Mouse (Mus musculus) heart, embryonic 15.5 days (tissue): ENCODE measurements at regions not wholly inside any gene's neighbourhood (a gene's known extent, or its start where the extent isn't known, plus 50 kb on each side); places are given as distances from the start of the nearest gene placed in this dataset.

Experiments used
- ATAC-seq: fragments of 200-750 bp; cut with Nextera tagmentation; replicated peaks from 2 replicates; pipeline ENCODE4 v1.8.0; 2017; ENCODE audit warnings: low read depth, moderate TSS enrichment; ENCODE audit not compliant: insufficient number of reproducible peaks, insufficient read depth, low FRiP score
- H3K27ac ChIP-seq: fragments of 300-500 bp; sonication (generic); 2 replicates; pipeline ENCODE4 v1.5.1; 2015; ENCODE audit warnings: mild to moderate bottlenecking, inconsistent platforms
- H3K27me3 ChIP-seq: fragments of 300-500 bp; sonication (generic); 2 replicates; pipeline ENCODE4 v1.6.1; 2015; ENCODE audit warnings: inconsistent platforms
- H3K36me3 ChIP-seq: fragments of 300-500 bp; sonication (generic); 2 replicates; pipeline ENCODE4 v1.6.1; 2015; ENCODE audit warnings: mild to moderate bottlenecking, inconsistent platforms
- H3K4me1 ChIP-seq: fragments of 300-500 bp; sonication (generic); replicated peaks from 2 replicates; pipeline ENCODE4 v1.6.1; 2015; ENCODE audit warnings: inconsistent platforms
- H3K4me2 ChIP-seq: fragments of 300-500 bp; sonication (generic); 2 replicates; pipeline ENCODE4 v1.6.1; 2015; ENCODE audit warnings: inconsistent platforms, mild to moderate bottlenecking, moderate library complexity
- H3K4me3 ChIP-seq: fragments of 300-500 bp; sonication (generic); 2 replicates; pipeline ENCODE4 v1.5.1; 2015; ENCODE audit warnings: mild to moderate bottlenecking, inconsistent platforms
- H3K9ac ChIP-seq: fragments of 300-500 bp; sonication (generic); 2 replicates; pipeline ENCODE4 v1.6.1; 2015; ENCODE audit warnings: mild to moderate bottlenecking, inconsistent platforms
- H3K9me3 ChIP-seq: fragments of 300-500 bp; sonication (generic); replicated peaks from 2 replicates; pipeline ENCODE4 v1.6.1; 2016; ENCODE audit warnings: inconsistent platforms
- WGBS: fragments of 180-500 bp; shearing (Covaris S2); methylation state at CpG from one replicate; pipeline ENCODE4 v1.1.7; 2015; ENCODE audit warnings: mixed read lengths; 5-methylcytosine and 5-hydroxymethylcytosine counted together

- Histone ChIP-seq H3K27me3 (no peaks in the 10 kb centered on the region), H3K4me1 (peaks cover 8% of the 10 kb centered on the region; the same call in 1 of the 2 replicates), H3K9ac (no peak overlapping the region), H3K36me3 (no peaks in the 10 kb centered on the region), H3K4me2 (no peak overlapping the region), H3K9me3 (no peaks in the 10 kb centered on the region), H3K27ac (no peak overlapping the region), H3K4me3 (no peak overlapping the region)
- no peak for ATAC-seq
- 74% methylated on average over 10 of the region's 10 CpGs for WGBS
These were observed 185.7 kb downstream of the Hace1 start for GRCm38 (mm10) chr10:45763160-45763955.

- Histone ChIP-seq H3K27ac (no peak overlapping the region), H3K4me3 (no peak overlapping the region), H3K9me3 (no peaks in the 10 kb centered on the region), H3K27me3 (no peaks in the 10 kb centered on the region), H3K9ac (no peak overlapping the region), H3K4me2 (no peak overlapping the region), H3K36me3 (no peaks in the 10 kb centered on the region), H3K4me1 (peaks cover 7% of the 10 kb centered on the region; the same call in 1 of the 2 replicates)
- no peak for ATAC-seq
- WGBS = 22% methylated on average over 6 of the region's 6 CpGs
These were observed 202.1 kb downstream of the Hace1 start for GRCm38 (mm10) chr10:45779720-45780119.

GRCm38 (mm10) chr10:45783026-45783425, 205.4 kb downstream of the Hace1 start:
- Histone ChIP-seq H3K27me3 (no peaks in the 10 kb centered on the region), H3K4me2 (no peak overlapping the region), H3K36me3 (no peaks in the 10 kb centered on the region), H3K9me3 (no peaks in the 10 kb centered on the region), H3K4me1 (peaks cover 7% of the 10 kb centered on the region; the same call in 1 of the 2 replicates), H3K9ac (no peak overlapping the region), H3K27ac (no peak overlapping the region), H3K4me3 (no peak overlapping the region)
- ATAC-seq = no peak
- WGBS = 52% methylated on average over 5 of the region's 5 CpGs

GRCm38 (mm10) chr10:45783461-45784149, 206.0 kb downstream of the Hace1 start:
- no peak overlapping the region for H3K9ac ChIP-seq
- H3K9me3 ChIP-seq = no peaks in the 10 kb centered on the region
- no peak for ATAC-seq
- H3K4me1 ChIP-seq = peaks cover 7% of the 10 kb centered on the region; the same call in 1 of the 2 replicates
- no peak overlapping the region for H3K4me3 ChIP-seq
- H3K4me2 ChIP-seq = no peak overlapping the region
- no peaks in the 10 kb centered on the region for H3K27me3 ChIP-seq
- 57% methylated on average over 11 of the region's 11 CpGs for WGBS
- H3K36me3 ChIP-seq = no peaks in the 10 kb centered on the region
- no peak overlapping the region for H3K27ac ChIP-seq

GRCm38 (mm10) chr10:45784150-45784479, 206.5 kb downstream of the Hace1 start:
- Histone ChIP-seq H3K36me3 (no peaks in the 10 kb centered on the region), H3K4me2 (no peak overlapping the region), H3K4me1 (peaks cover 7% of the 10 kb centered on the region; the same call in 1 of the 2 replicates), H3K27ac (no peak overlapping the region), H3K4me3 (no peak overlapping the region), H3K27me3 (no peaks in the 10 kb centered on the region), H3K9ac (no peak overlapping the region), H3K9me3 (no peaks in the 10 kb centered on the region)
- WGBS = 50% methylated on average over 2 of the region's 2 CpGs
- no peak for ATAC-seq

- H3K36me3 ChIP-seq = no peaks in the 10 kb centered on the region
- WGBS = 79% methylated on average over 4 of the region's 4 CpGs
- no peak overlapping the region for H3K4me2 ChIP-seq
These were observed 206.9 kb downstream of the Hace1 start for GRCm38 (mm10) chr10:45784575-45784974.

GRCm38 (mm10) chr10:45788356-45788755, 210.7 kb downstream of the Hace1 start:
- Histone ChIP-seq H3K4me2 (no peak overlapping the region), H3K27me3 (no peaks in the 10 kb centered on the region), H3K9ac (no peak overlapping the region), H3K27ac (no peak overlapping the region), H3K9me3 (no peaks in the 10 kb centered on the region), H3K4me1 (no peaks in the 10 kb centered on the region), H3K36me3 (no peaks in the 10 kb centered on the region), H3K4me3 (no peak overlapping the region)
- WGBS = 64% methylated on average over 1 of the region's 1 CpGs
- no peak for ATAC-seq

More at GRCm38 (mm10) chr10:45784575-45784974, 206.9 kb downstream of the Hace1 start:
- no peak for ATAC-seq
- H3K27ac ChIP-seq = no peak overlapping the region
- H3K9ac ChIP-seq = no peak overlapping the region
- H3K4me1 ChIP-seq = peaks cover 7% of the 10 kb centered on the region; the same call in 1 of the 2 replicates
- no peak overlapping the region for H3K4me3 ChIP-seq
- no peaks in the 10 kb centered on the region for H3K27me3 ChIP-seq
- no peaks in the 10 kb centered on the region for H3K9me3 ChIP-seq

GRCm38 (mm10) chr10:45795582-45795981, 218.0 kb downstream of the Hace1 start:
- H3K27me3 ChIP-seq = no peaks in the 10 kb centered on the region

GRCm38 (mm10) chr10:45800070-45800851, 222.6 kb downstream of the Hace1 start:
- no peaks in the 10 kb centered on the region for H3K9me3 ChIP-seq
- H3K4me2 ChIP-seq = no peak overlapping the region
- H3K4me1 ChIP-seq = no peaks in the 10 kb centered on the region
- H3K9ac ChIP-seq = no peak overlapping the region
- WGBS = 50% methylated on average over 12 of the region's 12 CpGs
- no peak for ATAC-seq
- H3K27ac ChIP-seq = no peak overlapping the region
- H3K4me3 ChIP-seq = no peak overlapping the region
- no peaks in the 10 kb centered on the region for H3K36me3 ChIP-seq
- H3K27me3 ChIP-seq = no peaks in the 10 kb centered on the region

More at GRCm38 (mm10) chr10:45795582-45795981, 218.0 kb downstream of the Hace1 start:
- H3K4me2 ChIP-seq = no peak overlapping the region
- no peaks in the 10 kb centered on the region for H3K9me3 ChIP-seq
- no peak overlapping the region for H3K4me3 ChIP-seq
- no peaks in the 10 kb centered on the region for H3K36me3 ChIP-seq
- 77% methylated on average over 2 of the region's 2 CpGs for WGBS
- no peak overlapping the region for H3K27ac ChIP-seq
- no peaks in the 10 kb centered on the region for H3K4me1 ChIP-seq
- H3K9ac ChIP-seq = no peak overlapping the region
- no peak for ATAC-seq

- Histone ChIP-seq H3K4me2 (no peak overlapping the region), H3K27ac (no peak overlapping the region), H3K4me1 (no peaks in the 10 kb centered on the region), H3K27me3 (no peaks in the 10 kb centered on the region), H3K9me3 (no peaks in the 10 kb centered on the region), H3K9ac (no peak overlapping the region), H3K36me3 (no peaks in the 10 kb centered on the region), H3K4me3 (no peak overlapping the region)
- 57% methylated on average over 1 of the region's 1 CpGs for WGBS
- no peak for ATAC-seq
These were observed 223.8 kb downstream of the Hace1 start for GRCm38 (mm10) chr10:45801463-45801862.
